Mouse (Mus musculus): ENCODE measurements around the gene Sipa1l1.

The Sipa1l1 gene

GRCm38 (mm10) chr12:82208611-82209010 lies 39.5 kb downstream of the Sipa1l1 start:
- no peak for DNase-seq (ENCODE audit: low spot score in 2 of 2)

DNA sequence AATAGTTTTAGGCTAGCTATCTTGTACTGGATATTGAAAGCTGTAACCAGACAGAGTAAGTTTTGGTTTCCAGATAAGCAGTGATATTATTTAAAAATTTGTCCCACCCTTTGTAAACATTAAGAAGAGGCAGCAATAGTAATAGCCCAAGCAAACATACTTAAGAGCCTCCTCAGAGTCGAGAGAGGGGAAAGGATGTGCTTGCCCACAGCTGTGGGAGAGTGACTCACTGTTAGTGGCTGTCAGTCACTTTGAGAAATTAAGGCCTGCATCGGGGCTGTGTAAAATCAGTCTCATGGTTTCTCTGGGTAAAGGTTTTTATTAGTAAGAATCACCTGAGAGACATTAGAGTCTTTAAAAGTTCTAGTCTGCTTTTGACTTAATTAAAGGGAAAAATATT lies 40.6 kb downstream of the Sipa1l1 start:
- DNase-seq (ENCODE audit: low spot score in 2 of 2): no peak

DNA sequence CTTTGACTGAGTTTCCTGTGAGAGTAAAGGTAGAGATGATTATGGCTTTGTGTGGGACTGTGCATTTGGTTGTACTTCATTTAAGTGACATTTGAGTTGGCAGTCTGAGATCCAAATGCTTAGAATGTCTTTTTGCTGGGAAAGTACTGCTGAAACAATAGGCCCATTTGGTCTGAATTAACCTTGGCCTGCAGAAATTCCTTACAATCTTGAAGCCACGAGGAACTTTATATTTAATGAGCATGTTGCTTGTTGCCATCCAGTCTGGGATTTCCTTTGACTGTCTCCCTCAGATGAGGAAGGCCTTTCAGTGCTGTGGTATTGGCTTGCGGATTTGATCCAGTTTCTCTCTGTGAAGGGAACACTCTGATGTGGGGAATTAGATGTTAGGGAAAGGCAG lies 43.9 kb downstream of the Sipa1l1 start:
- no peak for DNase-seq (ENCODE audit: low spot score in 2 of 2)

DNA sequence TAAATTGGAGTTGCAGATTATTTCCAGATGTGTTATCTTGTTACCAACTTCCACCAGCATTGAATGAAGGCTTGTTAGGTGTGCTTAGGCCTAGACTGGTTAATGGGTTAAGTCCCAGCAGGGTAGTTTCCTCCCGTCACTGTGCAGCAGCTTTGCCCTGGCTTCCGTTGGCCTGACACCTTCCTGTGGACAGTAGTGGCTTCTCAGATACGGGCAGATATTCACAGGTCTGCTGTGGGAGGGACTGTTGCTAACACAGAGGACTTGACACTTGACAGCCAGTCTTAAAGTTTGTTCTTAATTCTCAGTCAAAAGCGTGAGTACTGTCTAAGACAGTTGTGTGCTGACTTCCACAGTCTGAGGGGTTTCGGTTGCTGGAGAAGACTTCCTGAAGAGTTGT lies 45.8 kb downstream of the Sipa1l1 start:
- no peak for DNase-seq (ENCODE audit: low spot score in 2 of 2)

GRCm38 (mm10) chr12:82216801-82217553 lies 47.9 kb downstream of the Sipa1l1 start:
- DNase-seq (ENCODE audit: low spot score in 2 of 2): no peak

DNA sequence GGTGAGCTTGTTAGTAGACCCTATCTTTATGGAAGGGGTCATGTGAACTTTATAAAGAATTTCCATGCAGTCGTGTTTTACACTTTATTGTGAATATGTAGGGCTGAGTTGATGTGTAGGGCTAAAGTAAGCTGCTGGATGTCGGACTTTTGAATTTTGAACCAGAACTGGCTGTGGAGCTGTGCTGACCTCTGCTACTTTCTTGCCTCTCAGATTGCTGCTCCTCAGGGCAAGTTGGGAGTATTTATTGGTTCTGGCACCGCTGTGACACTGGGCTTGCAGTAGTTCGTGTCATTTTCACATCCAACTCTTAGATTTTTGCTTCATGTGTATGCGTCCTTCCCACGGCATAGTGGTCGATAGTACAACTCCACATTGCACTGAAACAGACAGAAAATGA lies 49.1 kb downstream of the Sipa1l1 start:
- DNase-seq (ENCODE audit: low spot score in 2 of 2): no peak

- no peak for DNase-seq (ENCODE audit: low spot score in 2 of 2)
These were observed 51.4 kb downstream of the Sipa1l1 start for GRCm38 (mm10) chr12:82220367-82221089.

DNA sequence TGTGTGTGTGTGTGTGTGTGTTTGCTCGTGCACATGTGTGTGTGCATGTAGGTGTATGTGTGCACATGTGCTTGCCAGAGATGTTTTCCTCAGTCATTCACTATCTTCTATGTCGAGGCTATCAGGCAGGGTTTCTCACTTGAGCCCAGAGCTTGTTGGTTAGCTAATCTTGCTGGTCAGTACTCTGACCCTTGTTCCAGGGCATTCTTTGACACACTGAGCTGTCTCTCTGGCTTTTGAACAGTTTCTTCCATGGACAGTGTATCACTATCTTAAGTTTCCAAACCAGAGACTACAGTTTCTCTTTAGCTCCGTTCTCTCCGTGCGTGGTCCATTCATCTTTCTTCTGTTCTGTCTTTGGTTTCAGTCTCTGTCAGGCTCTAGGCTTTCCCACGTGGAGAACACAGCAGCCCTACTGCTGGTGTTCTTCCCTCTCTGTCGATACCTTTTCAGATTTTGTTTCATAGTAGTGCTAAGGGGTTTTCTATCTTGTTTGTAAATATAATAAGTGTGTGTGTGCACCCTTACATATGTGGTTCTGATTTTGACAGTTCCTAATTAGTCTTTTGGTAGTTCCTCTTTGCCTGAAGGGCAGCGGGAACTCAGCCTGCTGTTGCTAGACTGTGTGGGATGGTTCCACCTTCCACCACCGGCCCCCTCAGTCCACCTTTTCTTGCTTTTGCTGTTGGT lies 54.2 kb downstream of the Sipa1l1 start:
- DNase-seq (ENCODE audit: low spot score in 2 of 2): no peak

- no peak for DNase-seq (ENCODE audit: low spot score in 2 of 2)
These were observed 55.7 kb downstream of the Sipa1l1 start for GRCm38 (mm10) chr12:82224848-82225247.

DNA sequence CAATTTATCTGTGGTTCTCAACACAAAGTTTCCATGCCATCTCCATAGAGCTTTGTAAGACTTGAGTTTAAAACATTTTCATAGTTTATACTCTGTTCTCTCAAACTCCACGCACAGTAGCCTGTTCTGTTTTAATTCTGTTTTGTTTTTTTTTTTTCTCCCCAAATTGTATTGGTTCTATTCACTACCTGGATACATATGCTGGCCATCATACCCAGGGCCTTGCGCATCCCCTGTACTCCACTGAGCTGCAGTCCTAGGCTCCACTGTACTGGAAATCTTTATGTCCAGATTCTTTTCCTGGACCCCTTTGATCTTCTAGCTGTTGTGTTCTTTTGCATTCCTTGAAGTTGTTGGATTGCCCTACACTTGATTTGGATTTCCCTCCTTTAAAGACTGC lies 56.2 kb downstream of the Sipa1l1 start:
- no peak for DNase-seq (ENCODE audit: low spot score in 2 of 2)

DNA sequence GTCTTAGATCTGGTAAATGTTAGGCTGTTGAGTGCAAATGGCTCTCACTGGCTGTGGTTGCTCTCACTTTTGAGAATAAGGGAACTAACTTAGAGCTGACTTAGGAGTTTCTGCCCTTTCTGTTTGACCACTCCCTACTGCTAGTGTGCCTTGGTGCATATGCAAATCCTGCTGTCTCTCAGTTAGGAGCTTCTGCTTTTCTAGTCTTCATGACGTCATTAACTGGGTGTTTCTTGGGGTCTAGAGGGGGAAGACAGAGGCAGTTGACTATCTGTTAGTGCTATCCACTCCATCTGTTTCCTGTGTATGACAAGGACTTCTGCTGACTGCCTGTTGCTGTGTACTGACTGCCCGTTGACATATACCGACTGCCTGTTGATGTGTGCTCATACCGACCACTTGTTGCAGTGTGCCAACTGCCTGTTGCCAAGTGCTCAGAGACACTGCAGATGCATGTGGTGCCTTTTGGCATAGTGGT lies 56.7 kb downstream of the Sipa1l1 start:
- no peak for DNase-seq (ENCODE audit: low spot score in 2 of 2)

- DNase-seq (ENCODE audit: low spot score in 2 of 2): no peak
These were observed 57.4 kb downstream of the Sipa1l1 start for GRCm38 (mm10) chr12:82226311-82227066.

- DNase-seq (ENCODE audit: low spot score in 2 of 2): no peak
These were observed 61.0 kb downstream of the Sipa1l1 start for GRCm38 (mm10) chr12:82230127-82230526.

DNA sequence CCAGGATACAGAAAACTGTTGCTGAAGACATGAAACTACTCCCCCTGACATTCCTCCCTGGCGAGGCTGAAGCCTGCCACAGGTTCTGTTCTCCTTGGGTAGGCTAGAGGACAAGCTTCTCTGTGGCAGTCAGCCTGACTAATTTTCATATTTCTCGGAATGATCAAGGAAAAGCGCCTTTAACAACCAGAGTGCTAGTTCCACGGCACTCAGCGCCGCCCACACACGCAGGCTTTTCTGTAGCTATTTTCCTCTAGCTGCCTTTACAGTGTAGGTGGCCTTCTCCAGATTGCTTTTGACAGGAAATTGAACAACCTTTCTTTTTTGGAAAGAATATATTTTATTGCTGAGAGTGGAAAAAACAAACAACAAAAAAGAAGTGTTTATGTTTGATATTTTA lies 62.1 kb downstream of the Sipa1l1 start:
- peak; percentile 84 to 90 for DNase-seq (ENCODE audit: low spot score in 2 of 2)

- DNase-seq (ENCODE audit: low spot score in 2 of 2): no peak
These were observed 64.1 kb downstream of the Sipa1l1 start for GRCm38 (mm10) chr12:82233177-82233576.

- no peak for DNase-seq (ENCODE audit: low spot score in 2 of 2)
These were observed 65.5 kb downstream of the Sipa1l1 start for GRCm38 (mm10) chr12:82234463-82235223.

DNA sequence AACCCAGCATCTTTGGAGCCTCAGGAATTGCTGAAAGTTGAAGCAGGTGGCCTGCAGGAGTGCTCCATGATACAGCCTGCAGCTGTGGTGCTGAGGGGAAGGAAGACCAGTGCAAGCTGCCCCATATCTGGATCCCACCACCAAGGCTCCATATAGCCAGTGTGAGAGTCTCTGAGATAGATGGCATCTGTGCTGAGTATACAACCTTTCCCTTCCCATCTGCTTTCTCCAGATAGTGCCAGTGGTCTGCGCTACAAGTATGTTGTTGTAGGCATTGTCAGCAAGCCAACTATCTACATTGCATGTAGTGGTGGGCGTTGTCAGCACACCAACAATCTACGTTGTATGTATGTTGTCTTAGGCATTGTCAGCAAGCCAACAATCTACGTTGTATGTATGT lies 68.0 kb downstream of the Sipa1l1 start:
- no peak for DNase-seq (ENCODE audit: low spot score in 2 of 2)

GRCm38 (mm10) chr12:82237946-82238345 lies 68.8 kb downstream of the Sipa1l1 start:
- DNase-seq (ENCODE audit: low spot score in 2 of 2): no peak

- DNase-seq (ENCODE audit: low spot score in 2 of 2): no peak
These were observed 71.6 kb downstream of the Sipa1l1 start for GRCm38 (mm10) chr12:82240674-82241073.

DNA sequence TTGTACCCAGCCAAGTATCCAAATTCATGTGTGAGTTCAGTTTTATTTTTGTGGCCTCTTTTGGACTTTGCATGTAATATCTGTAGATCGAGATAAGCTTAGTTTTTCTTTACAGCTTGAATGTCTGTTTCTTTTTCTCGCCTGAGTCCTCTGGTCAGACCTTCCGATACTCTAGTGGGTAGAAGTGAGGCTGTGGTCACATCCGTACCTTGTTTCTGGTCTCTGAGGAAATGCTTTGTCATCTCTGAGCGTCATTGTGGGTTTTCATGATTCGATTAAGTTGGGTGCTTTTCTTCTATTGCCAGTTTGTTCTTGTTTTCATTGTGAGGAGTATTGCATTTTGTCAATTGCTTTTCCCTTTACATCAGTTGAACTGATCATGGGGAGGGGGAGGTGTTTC lies 76.1 kb downstream of the Sipa1l1 start:
- no peak for DNase-seq (ENCODE audit: low spot score in 2 of 2)

DNA sequence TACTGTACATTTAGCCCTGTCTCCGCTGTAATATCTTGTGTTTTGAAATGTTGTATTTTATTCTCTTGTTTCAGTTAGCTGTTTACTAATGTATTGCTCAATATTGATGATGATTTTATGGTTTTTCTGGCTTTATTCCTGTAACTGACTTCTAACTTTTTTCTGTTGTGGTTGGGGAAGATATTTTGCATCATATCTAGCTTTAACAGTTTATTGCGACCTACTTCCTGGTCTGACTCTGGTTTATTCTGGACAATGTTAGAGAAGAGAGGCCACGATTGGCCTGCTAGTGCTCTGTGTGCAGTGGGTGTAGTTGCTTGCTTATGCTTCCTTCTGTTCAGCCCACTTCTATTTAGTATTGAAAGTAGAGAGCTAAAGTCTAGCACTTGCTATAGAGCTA lies 77.3 kb downstream of the Sipa1l1 start:
- DNase-seq (ENCODE audit: low spot score in 2 of 2): no peak

Measured in right cerebral cortex, postnatal 36 days (tissue).